Mouse (Mus musculus) bone marrow macrophage, adult 2 months (primary cell): ENCODE measurements around the gene Rab27a.

Experiments
- CTCF ChIP-seq: IDR thresholded peaks from 2 replicates; pipeline ENCODE4 v1.5.1; 2012; ENCODE audit warnings: low read depth, mild to moderate bottlenecking, low read length, moderate library complexity
- POLR2A ChIP-seq: IDR thresholded peaks from 2 replicates; pipeline ENCODE4 v1.6.1; 2012; ENCODE audit warnings: mild to moderate bottlenecking, low read depth, low read length, borderline replicate concordance

DNA sequence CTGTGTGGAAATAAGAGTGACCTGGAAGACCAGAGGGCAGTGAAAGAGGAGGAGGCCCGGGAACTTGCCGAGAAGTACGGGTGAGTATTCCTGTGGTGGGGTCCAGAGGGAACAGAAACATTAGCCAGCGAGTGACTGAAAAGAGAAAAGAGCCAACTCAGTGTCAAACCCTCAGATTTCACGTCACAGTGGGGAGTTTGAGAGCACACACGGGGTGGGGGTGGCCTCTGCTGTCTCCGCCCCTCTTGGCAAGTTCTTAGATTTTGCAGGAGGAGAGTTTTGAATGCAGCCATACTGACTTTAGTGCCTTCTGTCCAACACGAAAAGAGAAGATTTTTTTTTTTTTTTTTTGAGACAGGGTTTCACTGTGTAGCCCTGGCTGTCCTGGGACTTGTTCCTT, 42.5 kb downstream of the Rab27a start:
- TF ChIP-seq POLR2A: no peak
- no peak for TF ChIP-seq CTCF
